Mouse (Mus musculus): ENCODE measurements around the gene Ercc1.

The Ercc1 gene

GRCm38 (mm10) chr7:19359299-19359891, 14.8 kb downstream of the Ercc1 start, which contains the start of the genes Cd3eap and Ppp1r13l:
Gene Cd3eap (minus strand): TSS chr7:19359483.
Gene Ppp1r13l (plus strand): TSS chr7:19359749.
- in situ Hi-C loops (cut with MboI; ENCODE audit: low pct_unique_long_range_greater_than_20kb in 1 of 2, low sequenced_read_pairs in 2 of 2, unreplicated experiment in 1 of 2): no loop called here

GRCm38 (mm10) chr7:19359892-19360641, 15.5 kb downstream of the Ercc1 start:
- in situ Hi-C loops (cut with MboI; ENCODE audit: low pct_unique_long_range_greater_than_20kb in 1 of 2, low sequenced_read_pairs in 2 of 2, unreplicated experiment in 1 of 2): no loop called here

- in situ Hi-C loops (cut with MboI; ENCODE audit: low pct_unique_long_range_greater_than_20kb in 1 of 2, low sequenced_read_pairs in 2 of 2, unreplicated experiment in 1 of 2): no loop called here
Measured at GRCm38 (mm10) chr7:19360944-19361343, 16.4 kb downstream of the Ercc1 start.

- in situ Hi-C loops (cut with MboI; ENCODE audit: low pct_unique_long_range_greater_than_20kb in 1 of 2, low sequenced_read_pairs in 2 of 2, unreplicated experiment in 1 of 2): no loop called here
Measured at GRCm38 (mm10) chr7:19361720-19362119, 17.1 kb downstream of the Ercc1 start.

- in situ Hi-C loops (cut with MboI; ENCODE audit: low pct_unique_long_range_greater_than_20kb in 1 of 2, low sequenced_read_pairs in 2 of 2, unreplicated experiment in 1 of 2): no loop called here
Measured at GRCm38 (mm10) chr7:19362276-19362675, 17.7 kb downstream of the Ercc1 start.

GRCm38 (mm10) chr7:19363881-19364280, 19.3 kb downstream of the Ercc1 start:
- in situ Hi-C loops (cut with MboI; ENCODE audit: low pct_unique_long_range_greater_than_20kb in 1 of 2, low sequenced_read_pairs in 2 of 2, unreplicated experiment in 1 of 2): no loop called here

- in situ Hi-C loops (cut with MboI; ENCODE audit: low pct_unique_long_range_greater_than_20kb in 1 of 2, low sequenced_read_pairs in 2 of 2, unreplicated experiment in 1 of 2): no loop called here
Measured at GRCm38 (mm10) chr7:19365376-19365775, 20.8 kb downstream of the Ercc1 start.

GRCm38 (mm10) chr7:19368380-19368779, 23.8 kb downstream of the Ercc1 start:
- in situ Hi-C loops (cut with MboI; ENCODE audit: low pct_unique_long_range_greater_than_20kb in 1 of 2, low sequenced_read_pairs in 2 of 2, unreplicated experiment in 1 of 2): no loop called here

- in situ Hi-C loops (cut with MboI; ENCODE audit: low pct_unique_long_range_greater_than_20kb in 1 of 2, low sequenced_read_pairs in 2 of 2, unreplicated experiment in 1 of 2): no loop called here
Measured at GRCm38 (mm10) chr7:19369823-19370425, 25.3 kb downstream of the Ercc1 start.

- in situ Hi-C loops (cut with MboI; ENCODE audit: low pct_unique_long_range_greater_than_20kb in 1 of 2, low sequenced_read_pairs in 2 of 2, unreplicated experiment in 1 of 2): no loop called here
Measured at GRCm38 (mm10) chr7:19373367-19373766, 28.8 kb downstream of the Ercc1 start.

GRCm38 (mm10) chr7:19375368-19375767, 30.8 kb downstream of the Ercc1 start:
- in situ Hi-C loops (cut with MboI; ENCODE audit: low pct_unique_long_range_greater_than_20kb in 1 of 2, low sequenced_read_pairs in 2 of 2, unreplicated experiment in 1 of 2): no loop called here

GRCm38 (mm10) chr7:19376019-19376418, 31.4 kb downstream of the Ercc1 start:
- in situ Hi-C loops (cut with MboI; ENCODE audit: low pct_unique_long_range_greater_than_20kb in 1 of 2, low sequenced_read_pairs in 2 of 2, unreplicated experiment in 1 of 2): no loop called here

GRCm38 (mm10) chr7:19378049-19378448, 33.5 kb downstream of the Ercc1 start:
- in situ Hi-C loops (cut with MboI; ENCODE audit: low pct_unique_long_range_greater_than_20kb in 1 of 2, low sequenced_read_pairs in 2 of 2, unreplicated experiment in 1 of 2): no loop called here

GRCm38 (mm10) chr7:19381377-19382165, 37.0 kb downstream of the Ercc1 start, which contains the start of gene Ercc2:
Gene Ercc2 (plus strand): TSS chr7:19382010.
- in situ Hi-C loops (cut with MboI; ENCODE audit: low pct_unique_long_range_greater_than_20kb in 1 of 2, low sequenced_read_pairs in 2 of 2, unreplicated experiment in 1 of 2): no loop called here

- in situ Hi-C loops (cut with MboI; ENCODE audit: low pct_unique_long_range_greater_than_20kb in 1 of 2, low sequenced_read_pairs in 2 of 2, unreplicated experiment in 1 of 2): no loop called here
Measured at GRCm38 (mm10) chr7:19382166-19382541, 37.6 kb downstream of the Ercc1 start.

- in situ Hi-C loops (cut with MboI; ENCODE audit: low pct_unique_long_range_greater_than_20kb in 1 of 2, low sequenced_read_pairs in 2 of 2, unreplicated experiment in 1 of 2): no loop called here
Measured at GRCm38 (mm10) chr7:19383708-19384107, 39.1 kb downstream of the Ercc1 start.

GRCm38 (mm10) chr7:19388699-19389413, 44.3 kb downstream of the Ercc1 start:
- in situ Hi-C loops (cut with MboI; ENCODE audit: low pct_unique_long_range_greater_than_20kb in 1 of 2, low sequenced_read_pairs in 2 of 2, unreplicated experiment in 1 of 2): no loop called here

- in situ Hi-C loops (cut with MboI; ENCODE audit: low pct_unique_long_range_greater_than_20kb in 1 of 2, low sequenced_read_pairs in 2 of 2, unreplicated experiment in 1 of 2): no loop called here
Measured at GRCm38 (mm10) chr7:19394484-19394883, 49.9 kb downstream of the Ercc1 start.

Data from mouse embryonic stem cell (cell line).